Mouse (Mus musculus) left cerebral cortex, postnatal 36 days (tissue): ENCODE data around the gene Npff. TPM values are rescaled to one million over a fixed set of nuclear protein-coding genes. Genes with fewer than 3 reads are reported as not detected.

Experiments used
- DNase-seq, 2 experiments: peaks; one replicate each; pipeline ENCODE4 v3.0.0; 2021 to 2022; ENCODE audit warnings: low spot score in 2 of 2, mixed read lengths in 1 of 2
- intact Hi-C: fragments of 180-260 bp; cut with DNase I; formaldehyde crosslinking; loops from one replicate; pipeline ENCODE4 v1.15.1; 2025
- total RNA-seq, 2 experiments: library from RNA; stranded (reverse); gene quantifications; 2 replicates each; pipeline ENCODE4 v1.2.3; 2021

Npff gene
- total RNA-seq, 2 experiments from 2014 or later = 1.8 to 5.1 TPM

DNA sequence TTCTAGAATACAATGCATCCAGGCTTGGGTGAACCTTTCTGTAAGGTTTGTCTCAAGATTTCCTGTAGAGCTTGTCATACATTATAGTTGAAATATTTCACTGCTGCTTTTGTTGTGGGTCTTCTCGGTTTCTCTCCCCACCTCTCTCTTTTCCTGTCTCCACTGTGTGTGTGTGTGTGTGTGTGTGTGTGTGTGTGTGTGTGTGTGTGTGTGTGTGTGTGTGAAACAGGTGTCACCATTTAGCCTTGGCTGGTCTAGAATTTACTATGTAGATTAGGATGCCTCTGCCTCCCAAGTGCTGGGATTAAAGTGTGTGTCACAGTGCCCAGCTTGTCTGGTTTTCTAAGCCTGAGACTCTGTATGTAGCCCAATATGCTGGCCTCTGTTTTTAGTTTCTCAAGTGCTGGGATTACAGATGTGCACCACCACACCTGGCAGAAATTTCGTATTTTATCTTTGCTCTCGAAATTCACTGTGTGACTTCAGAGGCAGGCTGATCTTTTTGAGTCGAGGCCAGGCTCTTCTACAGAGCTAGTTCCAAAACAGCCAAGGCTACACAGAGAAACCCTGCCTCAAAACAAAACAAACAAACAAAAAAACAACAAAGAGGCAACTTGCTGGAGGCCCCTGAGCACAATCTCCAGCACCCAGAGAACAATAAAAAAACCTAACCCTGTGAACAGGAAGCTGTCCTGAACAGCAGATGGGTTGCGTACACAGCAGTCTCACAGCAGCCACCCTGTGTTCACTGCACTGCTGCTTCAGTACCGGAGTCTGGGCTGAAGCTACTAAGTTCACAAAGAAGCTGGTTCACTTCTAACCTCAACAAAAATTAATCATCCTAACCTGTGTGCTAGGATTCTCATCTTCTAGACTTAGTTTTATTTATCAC is 1.6 kb upstream of the Npff start:
- DNase-seq = no peak
- intact Hi-C loops = loop anchor here (10.0 kb wide), 1 partner anchor 138 kb away; no protein-coding TSS in a partner anchor

DNA sequence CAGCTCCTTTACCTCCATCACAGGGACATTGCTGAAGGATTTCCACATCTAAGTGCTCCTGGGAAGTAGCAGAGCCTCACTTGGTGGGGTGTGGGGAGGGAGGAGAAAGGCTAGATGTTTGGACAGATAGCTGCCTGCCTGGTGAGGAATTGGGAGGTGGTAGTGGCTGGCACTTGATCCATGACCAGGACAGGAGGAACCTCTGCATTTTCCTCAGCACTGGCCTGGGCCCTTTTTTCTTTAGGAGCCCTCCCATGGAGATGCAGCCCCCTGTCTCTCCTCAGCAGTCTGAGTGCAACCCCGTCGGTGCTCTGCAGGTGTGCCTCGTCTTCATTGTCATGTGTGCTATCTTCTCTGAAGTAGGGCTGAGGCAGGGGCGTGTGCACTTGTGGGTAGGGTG is 3.3 kb downstream of the Npff start:
- intact Hi-C loops = loop anchor here (10.0 kb wide), 1 partner anchor 143 kb away; no protein-coding TSS in a partner anchor
- no peak for DNase-seq

DNA sequence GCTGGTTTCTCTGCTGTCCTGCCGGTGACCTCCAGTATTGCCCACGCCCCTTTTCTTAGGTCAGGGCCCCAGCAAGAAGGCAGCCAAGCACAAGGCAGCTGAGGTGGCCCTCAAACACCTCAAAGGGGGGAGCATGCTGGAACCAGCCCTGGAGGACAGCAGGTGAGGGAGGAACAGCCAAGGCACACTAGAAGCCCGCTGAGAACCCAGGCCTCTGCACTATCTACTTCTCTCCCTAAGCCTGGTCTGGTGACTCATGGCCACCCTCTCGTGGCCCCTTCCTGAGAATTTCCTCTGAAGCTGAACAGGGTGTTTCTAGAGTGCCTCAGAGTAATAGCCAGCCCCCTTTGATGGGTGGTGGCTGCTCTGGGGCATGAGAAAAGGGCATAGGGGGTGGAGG is 4.3 kb downstream of the Npff start:
- no peak for DNase-seq
- intact Hi-C loops = loop anchor here (10.0 kb wide), 1 partner anchor 144 kb away; no protein-coding TSS in a partner anchor

DNA sequence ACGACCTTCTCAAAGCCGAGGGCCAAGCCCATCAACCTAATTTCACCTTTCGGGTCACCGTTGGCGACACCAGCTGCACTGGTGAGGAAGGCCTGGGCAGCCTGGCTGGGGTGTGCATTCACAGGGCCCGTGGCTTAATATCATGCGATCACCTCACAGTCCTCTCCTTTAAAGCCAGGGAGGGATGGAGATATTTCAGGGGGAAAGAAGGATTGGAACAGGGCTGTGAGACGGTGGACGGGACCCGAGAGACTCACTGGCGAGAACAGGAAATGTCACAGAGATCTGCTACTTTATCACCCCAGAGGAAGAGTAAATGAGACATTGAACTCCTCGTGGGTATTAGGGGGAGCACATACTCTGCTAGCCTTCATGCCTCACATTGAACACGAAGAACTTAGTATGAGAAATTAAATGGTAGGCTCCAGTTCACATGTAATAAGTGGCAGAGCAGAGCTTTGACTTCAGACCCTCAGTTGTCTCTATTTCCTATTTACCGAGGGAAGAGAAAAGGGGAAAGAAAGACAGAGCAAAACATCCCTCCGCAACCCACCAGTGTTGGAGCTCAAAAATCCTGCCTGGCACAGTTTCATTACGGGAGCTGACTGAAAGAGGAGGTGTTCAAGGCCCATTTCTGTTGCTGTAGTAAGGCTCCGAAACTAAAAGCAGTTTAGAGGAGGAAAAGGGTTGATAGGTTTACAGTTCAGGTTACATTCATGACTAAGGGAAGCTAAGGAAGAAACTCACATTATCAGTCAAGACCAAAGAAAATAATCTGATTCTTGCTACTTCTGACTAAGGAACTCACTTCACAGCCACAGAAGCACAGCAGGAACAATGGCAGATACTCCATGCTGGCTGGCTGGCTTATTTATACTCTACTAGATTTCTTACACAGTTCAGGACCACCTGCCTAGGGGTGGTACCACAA is 5.3 kb downstream of the Npff start:
- intact Hi-C loops = loop anchor here (2.0 to 10.0 kb wide), 2 partner anchors 67 to 145 kb away; no protein-coding TSS in a partner anchor
- no peak for DNase-seq

DNA sequence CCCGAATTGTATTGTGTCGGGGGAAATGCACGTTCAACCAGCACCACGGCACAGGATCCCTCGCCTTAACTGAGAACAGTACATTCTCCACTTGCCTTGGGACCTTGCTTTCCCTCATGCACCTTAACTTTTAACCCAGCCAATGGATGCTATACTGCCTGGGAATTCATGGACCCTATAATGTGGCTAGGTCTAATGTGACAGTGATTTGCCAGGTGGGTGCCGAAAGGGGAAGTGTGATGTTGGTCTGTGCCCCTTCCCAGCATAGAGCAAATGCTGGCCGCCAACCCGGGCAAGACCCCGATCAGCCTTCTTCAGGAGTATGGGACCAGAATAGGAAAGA is 5.9 kb downstream of the Npff start:
- intact Hi-C loops = loop anchor here (1.0 to 2.0 kb wide), 2 partner anchors 49 to 68 kb away; partner anchors contain the start of gene Pcbp2
- no peak for DNase-seq

DNA sequence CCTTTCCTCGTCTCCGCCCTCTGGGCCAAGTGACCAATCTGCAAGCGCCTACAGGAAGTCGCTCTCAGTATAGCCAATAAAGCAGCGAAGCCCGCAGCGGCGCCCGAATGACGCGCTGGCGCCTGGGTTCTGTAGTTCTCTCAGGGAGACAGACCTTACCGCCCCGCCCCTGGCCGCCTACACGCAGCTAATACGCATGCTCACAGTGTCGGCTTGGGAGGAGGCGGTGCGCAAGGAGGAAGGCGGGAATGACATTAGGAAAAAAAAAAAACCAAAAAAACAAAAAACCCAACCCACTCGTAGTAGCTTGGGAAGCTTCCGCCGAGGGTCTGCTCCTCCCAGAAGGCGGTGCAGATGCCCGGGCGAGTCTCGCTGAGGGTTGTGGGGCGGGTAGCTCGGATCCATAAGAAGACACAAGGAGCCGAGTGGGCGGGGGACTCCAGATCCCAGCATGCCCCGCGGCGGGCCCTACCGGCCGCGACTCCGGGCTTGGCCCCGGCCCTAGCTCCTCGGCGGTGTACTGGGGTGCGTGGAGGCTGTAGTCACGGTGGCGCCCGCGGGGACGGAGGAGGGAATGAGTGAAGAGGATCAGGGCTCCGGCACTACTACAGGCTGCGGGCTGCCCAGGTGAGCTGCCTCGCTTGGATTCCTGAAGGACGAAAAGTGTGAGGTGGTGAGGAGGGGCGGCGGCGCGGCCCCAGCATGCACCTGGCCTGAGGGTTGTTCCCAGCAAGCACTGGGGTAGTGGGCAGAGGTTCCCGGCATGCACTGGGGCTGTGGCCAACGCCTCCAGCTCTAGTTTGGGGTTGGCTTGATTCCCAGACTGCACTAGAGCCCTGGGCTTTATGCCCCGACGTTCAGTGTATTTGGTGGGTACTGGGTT is 6.5 kb downstream of the Npff start, which contains the start of gene Tarbp2:
TSS of gene Tarbp2 (plus strand) at position 217 of the 883 bp plus-strand sequence.
- peak; percentile 100 for DNase-seq
- intact Hi-C loops = loop anchor here (1.0 to 2.0 kb wide), 2 partner anchors 48 to 69 kb away; partner anchors contain the start of gene Pcbp2

DNA sequence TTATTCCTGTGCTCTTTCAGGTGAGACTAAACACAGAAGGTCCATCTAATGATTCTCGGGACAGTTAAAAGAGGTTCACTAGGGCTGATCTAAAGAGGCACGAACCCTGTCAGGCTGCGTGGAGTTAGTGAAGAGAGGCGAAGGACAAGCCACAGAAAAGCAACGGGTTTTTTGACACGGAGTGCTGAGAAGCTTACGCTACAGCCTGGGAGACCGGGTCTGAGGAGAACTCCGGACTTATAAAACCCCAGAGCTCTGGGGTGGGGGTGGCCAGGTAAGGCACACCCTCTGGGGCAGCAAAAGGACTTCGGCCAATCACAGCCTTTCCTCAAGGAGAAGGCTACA is 7.1 kb downstream of the Npff start:
- no peak for DNase-seq
- intact Hi-C loops = no loop called here

DNA sequence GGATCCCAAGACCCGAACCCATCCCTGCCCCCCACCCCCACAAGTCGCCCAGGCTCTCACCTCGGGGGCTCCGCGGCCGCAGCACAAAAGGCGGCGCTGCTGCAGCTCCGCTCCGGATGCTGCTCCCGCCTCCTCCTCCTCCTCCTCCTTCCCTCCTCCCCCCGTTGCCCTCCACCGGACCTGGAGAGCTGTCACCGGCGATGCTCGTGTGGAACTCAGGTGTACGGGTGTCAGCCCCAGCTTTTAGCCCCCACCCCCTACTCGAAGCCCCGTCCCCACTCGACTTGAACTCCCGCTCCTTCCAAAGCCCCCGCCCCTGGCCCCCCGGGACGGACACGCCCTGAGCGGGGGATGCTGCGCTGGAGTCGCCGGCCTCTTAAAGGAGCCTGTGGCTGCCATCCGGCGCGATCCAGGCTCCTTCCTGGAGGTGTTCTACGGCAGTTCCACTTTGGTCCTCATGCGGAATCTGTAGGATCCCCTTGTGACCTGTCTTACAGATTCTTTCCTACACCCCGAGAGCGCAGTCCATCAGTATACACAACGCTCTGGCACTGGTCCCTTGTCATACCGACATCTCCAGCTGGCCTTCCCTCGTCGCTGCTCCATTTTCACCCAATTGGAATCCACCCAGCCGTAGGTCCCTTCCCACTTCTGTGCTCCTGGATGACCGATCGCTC is 7.9 kb downstream of the Npff start, which contains the start of gene Map3k12:
TSS of gene Map3k12 (minus strand) at position 337 of the 677 bp plus-strand sequence.
- DNase-seq = peak; percentile 84 to 86
- intact Hi-C loops = no loop called here

DNA sequence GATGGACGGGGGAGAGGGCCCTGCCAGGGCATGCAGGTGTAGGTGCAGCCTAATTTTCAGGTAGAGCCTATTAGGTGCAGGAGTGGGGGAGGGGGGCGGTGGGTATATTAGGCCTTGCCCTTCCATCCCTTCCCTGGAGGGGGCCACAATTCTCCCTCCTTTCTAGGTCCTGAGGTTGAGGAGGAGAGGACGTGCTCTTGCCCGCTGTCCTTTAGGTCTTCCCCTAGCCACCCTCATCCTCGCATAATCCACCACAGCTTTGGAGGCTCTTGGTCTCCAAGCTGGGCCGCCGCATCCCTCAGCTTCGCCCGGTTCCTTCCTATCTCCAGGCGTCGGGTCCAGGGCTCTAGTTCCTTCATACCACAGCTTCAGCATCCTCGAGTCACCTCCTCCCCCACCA is 8.4 kb downstream of the Npff start:
- intact Hi-C loops = no loop called here
- DNase-seq = peak in 1 of 2 experiments; percentile 42

DNA sequence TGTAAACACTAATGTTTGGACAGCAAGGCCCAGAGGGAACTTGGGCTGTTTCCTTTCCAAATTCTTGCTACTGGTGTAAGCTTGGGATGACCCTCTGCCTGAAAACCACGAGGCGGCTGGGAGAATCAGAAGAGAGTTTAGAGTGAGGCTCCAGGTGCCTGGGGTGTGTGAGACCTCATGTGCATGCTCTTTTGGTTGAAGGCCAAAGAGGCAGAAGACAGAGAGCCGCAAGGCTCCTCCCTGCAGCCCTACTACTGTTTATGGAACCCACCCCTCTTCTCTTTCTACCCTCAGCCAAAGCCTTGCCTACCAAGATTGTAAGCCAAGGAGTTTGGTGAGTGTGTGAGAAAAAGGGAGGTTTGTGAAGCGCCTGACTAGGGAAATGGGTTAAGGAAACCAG is 9.0 kb downstream of the Npff start:
- intact Hi-C loops = no loop called here
- DNase-seq = no peak

DNA sequence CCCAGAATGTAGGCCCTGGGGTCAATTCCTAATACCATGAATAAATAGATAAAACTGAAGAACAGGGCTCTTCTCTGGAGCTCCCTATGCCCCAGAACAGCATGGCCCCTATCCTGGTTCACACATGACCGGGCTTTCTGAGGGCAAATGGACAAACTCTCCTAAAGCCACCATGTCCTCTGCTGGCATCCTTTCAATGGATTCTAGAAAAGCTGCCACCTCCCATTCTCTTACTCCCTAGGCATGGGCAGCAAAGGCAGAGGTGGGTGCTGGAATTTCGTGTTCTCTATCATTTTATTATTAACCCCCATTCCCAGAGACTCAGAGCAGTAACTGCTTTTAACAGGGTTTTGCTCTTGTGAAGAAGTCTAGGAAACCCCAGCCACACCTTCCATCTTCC is 9.5 kb downstream of the Npff start:
- intact Hi-C loops = no loop called here
- DNase-seq = no peak

DNA sequence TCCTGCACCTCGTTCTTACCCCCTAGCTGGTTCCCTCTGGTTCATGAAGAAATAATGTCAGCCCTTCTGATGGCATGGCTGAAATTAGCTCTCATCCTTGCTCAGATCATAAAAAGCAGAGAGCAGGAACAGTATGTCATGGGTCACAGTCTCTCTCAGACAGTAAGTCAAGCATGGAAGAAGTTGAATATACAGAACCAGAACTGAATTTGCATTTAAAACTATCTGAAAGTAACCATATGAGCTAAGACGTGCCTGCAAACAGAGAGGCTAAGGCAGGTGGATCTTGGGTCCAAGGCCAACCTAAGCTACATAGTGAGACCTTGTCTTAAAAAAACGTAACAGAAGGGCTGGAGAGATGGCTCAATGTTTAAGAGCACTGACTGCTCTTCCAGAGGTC is 11.7 kb downstream of the Npff start:
- intact Hi-C loops = no loop called here
- DNase-seq = no peak

DNA sequence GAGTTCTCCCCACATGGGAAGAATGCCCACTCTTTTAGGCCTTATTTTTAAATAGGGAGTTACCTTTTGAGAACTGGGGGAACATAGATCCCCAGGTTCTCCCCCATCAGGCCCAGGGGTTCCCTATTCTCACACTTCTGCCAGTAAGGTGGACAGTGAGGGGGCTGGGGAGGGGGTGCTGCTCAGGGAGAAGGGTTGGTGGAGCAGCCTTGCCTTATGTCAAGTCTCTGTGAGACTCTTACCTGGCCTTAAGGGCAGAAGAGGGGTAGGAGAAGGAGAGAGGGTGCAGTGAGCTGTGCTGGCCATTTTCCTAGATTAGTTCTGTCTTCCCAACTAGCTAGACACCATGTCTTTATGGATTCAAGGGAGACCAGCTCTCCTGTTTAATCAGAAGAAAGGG is 12.3 kb downstream of the Npff start:
- intact Hi-C loops = no loop called here
- no peak for DNase-seq

DNA sequence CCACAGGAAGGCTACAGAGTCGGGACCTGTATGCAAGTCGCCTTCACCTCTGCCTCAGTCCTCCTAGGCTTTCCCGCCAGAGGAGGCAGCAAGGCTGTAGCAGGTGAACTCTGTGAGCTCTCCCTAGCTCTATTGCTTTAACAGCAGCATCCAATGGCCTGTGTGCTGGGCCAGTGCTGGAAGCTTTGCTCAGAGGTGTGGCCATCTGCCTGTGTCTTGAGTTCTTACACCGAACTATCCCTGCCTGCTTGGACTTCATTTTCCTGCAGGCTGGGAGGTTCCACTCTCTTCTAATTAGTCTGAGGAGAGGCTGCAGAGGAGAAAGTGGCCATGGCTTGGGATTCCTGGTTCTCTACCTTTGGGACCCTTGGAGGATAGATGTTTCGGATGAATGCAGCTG is 12.7 kb downstream of the Npff start:
- peak in 1 of 2 experiments; percentile 12 for DNase-seq
- intact Hi-C loops = no loop called here

DNA sequence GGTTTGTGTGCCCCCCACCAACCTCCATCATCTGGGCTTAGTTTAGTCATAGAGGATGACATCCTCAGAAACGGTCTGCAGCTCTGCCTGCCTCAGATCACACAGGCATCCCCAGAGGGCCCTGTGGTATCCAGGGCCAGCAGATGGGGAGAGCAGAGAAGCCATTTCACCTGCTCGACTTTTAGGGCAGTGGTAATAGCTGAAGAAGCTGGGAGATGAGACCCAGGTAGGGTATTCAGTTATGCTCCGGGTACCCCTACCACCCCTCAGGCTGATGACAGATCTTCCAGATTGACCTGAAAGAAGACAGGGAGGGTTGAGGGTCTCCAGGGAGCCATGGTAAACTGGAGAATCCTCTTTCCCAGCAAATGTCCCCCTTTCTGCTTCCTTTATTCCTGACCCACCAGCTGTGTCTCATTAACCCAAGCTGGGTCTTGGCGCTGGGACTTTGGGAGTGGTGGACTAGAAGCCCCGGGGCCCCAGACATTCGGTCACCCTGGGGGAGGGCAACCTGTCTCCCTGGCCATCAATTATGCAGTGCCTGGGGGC is 13.4 kb downstream of the Npff start:
- intact Hi-C loops = no loop called here
- no peak for DNase-seq

DNA sequence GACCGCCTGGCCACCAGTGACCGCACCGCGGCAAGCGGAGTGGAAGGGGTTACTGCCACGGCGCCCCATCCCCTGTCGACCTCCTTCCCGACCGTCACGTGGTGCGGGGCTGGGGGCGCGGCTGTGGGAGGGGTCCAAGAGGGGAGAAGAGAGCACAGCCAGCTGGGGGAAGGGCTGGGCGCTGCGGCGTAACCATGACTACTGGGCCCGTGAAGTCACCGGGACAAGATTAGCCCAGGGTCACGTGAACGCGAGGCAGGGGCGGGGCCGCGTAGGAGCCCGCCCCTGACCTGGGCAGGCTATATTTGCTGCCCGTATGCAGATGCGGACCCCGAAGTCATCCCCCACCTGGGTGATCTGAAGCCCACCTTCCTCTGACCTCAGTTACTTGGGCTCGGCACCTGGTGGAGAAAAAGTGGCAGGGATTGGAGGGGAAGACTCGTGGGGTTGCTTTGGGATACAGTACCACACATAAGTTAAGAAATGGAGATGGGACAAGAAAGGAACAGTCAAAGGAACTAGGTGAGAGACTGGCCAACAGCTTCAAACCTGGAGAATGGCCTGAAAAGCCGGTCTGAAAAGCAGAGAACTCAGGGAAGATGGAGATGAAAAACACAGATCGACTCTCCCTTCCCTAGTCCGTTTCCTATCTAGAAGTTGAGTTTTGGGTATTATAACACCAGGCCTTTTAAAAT is 14.0 kb downstream of the Npff start:
- peak; percentile 84 to 87 for DNase-seq
- intact Hi-C loops = no loop called here

DNA sequence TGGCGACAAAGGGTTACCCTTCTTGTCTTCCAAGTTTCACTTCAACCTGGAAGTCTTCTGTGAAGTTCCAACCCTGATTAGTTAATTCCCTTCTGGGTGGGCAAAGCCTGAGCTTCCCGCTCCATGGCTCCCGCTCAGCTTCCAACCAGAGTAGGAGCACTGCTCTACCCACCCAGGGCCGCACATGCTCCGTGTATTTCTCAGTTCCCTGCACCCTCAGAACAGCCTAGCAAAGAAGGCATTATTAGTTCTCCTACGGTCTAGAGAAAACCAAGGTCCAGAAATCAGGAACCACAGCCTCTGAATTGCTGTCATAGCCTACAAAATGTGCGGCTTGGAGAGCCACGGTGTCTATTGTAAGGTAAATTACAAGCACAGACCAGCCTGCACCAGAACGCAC is 14.6 kb downstream of the Npff start:
- intact Hi-C loops = no loop called here
- peak in 1 of 2 experiments; percentile 34 for DNase-seq

DNA sequence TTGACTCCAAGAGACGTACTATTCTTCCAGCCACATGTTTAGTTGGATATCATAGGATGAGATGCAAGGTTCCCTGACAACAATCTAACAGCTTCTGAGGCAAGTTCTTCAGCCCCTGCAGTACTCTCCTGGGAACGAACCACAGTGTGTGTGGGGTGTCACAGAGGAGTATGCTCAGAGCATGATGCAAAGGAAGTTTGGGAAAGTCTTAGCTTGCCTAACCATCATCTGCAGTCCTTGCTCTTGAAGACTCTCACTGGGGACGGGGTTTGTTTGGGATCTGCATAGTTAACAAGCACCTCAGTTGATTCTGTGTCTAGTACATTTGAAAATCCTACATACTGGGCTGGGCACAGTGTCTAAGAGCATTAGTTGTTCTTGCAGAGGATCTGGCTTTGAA is 16.4 kb downstream of the Npff start:
- intact Hi-C loops = no loop called here

More for the DNA sequence above, 16.4 kb downstream of the Npff start:
- no peak for DNase-seq
